Mouse (Mus musculus) yolk sac, embryonic 10.5 days (tissue): ENCODE data around the gene C1galt1c1.

Experiments
- DNase-seq: peaks from one replicate; pipeline ENCODE4 v3.0.0-alpha.2; 2017; ENCODE audit warnings: low spot score

The C1galt1c1 gene

DNA sequence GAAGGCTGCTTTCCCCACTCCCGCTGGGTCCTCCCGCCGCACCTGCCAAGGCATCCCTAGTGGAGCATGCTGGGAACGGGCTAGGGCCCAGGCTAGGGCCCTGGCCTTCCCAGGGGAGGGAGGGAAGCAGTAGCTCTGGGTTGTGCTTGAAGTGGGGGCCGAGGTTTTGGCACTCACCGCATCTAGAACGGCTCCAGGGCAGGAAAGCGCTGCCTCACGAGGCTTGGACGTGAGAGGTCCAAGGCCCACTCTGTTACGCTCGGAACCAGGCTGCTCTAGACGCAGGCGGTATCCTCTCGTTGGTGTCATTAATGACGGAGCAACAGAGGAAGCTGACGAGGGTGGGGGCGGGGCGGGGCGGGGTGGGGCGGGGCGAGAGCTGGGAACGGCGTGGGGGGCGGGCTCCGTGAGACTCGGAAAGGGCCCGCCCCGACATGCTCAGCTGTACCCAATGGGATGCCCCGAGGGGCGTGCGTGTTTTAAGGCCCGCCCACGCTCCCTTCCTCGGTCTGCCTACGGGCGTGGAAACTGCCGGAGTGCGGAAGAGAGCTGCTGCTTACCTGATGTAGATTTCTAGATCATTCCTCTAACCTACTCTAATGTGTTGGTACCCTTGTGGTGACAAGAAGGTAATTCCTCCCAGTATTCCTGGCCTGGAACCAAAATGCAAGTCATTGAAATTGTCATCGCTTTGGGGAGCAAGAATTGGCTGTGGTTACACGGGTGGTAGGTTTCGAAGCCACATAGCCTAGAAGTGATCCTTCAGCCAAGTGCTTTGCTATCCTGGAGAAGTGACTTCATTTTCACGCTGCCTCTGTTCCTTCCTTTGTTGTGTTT lies at the start of gene C1galt1c1:
C1galt1c1 (minus strand) TSS at position 287 of the 837 bp plus-strand sequence.
- DNase-seq: peak; percentile 89

DNA sequence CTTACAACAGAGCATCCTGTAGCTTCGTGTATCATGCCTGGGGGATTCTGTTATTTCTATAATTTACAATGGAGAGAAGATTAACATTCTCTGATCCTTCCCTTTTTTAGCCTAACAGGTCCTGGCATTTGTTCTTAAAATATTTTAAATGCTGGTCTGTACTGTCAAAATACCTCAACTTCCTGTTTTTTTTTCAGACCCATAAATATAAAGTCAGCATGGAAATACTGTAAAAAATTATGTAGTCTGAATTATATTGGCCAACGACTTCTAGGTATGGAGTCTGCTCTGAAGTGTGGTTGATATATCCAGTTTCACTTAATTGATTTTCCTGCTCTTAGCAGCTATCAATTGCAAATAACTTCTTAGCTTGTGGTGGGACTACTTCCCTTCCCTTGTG lies 47.1 kb upstream of the C1galt1c1 start:
- DNase-seq: no peak

DNA sequence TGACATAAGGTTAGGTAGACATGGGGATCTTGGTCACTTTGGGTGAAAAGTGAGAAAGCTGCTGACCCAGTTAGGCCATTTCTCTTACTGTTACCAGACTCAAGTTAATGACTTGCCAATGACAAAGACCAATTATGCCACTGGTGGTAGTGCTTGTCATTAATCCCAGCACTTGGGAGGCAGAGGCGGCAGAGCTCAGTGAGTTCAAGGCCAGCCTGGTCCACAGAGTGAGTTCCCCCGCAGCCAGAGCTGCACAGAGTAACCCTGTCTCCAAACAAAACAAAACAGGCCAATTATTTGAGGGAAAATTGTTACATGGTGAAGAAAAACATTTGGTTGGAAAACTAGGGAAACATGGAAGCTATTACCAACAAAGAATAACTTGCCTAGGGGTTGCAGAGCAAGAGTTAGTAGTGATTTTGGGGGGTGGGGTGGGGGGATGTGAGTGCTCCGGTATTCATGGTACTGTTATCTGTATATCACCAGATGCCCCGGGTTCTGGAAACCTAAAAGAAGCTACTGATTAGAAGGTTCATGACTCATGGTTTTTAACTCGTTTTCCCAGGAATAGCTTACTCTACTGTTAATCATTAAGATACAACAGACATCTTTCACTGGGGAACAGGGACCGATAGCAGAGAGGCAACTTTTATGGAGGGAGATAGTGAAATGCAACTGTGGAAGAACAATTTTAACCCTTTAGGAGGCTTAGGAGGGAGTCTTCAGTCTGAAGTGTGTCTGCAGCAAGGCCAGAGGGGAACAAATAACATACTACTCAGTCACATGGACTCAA lies 34.4 kb upstream of the C1galt1c1 start:
- peak; percentile 39 for DNase-seq

DNA sequence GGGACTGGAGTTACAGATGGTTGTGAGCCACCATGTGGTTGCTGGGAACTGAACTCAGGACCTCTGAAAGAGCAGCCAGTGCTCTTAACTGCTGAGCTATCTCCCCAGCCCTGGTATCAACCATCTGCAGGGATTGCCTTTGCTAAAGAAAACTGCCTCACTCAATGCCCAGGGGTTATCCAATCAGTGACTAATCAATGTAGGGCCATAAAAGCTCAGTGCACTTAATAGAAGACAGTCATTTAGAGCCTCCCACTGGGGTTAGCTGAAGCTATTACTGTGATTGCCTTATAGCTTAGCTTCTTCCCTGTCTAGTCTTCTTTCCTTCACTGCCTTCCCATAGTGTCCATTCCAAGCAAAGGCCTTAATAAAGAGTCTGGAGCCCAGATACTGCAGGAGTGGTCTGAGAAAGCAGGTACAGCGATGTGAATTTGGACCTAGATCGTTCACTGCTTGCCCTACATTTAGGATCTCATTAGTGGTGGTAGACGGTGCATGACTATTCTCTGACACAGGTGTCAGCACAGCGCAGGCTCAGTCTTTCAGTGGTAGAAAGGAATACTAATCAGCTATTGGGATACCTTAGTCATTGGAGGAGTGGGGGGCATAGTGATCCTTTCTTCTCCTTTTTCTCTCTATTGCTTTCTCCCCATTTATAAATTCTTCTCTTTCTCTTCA lies 21.5 kb upstream of the C1galt1c1 start:
- DNase-seq: no peak

DNA sequence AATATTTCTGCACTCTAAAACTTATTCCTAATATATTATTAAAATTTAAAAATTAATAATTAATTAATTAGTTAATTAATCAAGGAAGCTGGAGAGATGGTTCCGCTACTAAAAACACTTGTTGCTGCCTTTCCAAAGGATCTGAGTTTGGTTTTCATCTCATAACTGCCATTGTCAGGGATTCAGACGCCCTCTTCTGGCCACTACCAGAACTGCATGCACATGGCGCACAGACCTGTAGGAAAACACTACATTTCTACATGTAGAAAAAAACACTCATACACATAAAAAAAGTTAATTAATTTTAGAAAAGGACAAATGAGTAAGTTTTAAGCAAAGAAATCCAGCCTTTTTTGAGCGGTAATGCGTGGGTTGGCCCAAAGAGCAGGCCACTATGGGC lies 19.8 kb upstream of the C1galt1c1 start:
- no peak for DNase-seq

DNA sequence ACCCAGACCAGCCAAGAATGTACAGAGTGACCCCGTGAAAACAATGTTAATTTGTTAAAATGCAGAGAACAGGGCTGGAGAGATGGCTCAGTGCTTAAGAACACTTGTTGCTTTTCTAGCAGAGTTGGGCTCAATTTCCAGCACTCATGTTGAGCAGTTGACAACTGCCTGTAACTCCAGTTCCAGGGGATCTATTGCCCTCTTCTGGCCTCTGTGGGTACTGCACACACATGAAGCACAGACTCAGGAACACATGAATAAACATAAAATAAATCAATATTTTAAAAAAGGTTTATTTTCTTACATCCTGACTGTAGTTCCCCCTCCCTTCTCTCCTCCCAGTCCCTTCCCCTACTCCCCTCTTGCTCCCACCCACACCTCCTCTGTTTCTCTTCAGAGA lies 18.3 kb upstream of the C1galt1c1 start:
- DNase-seq: no peak

DNA sequence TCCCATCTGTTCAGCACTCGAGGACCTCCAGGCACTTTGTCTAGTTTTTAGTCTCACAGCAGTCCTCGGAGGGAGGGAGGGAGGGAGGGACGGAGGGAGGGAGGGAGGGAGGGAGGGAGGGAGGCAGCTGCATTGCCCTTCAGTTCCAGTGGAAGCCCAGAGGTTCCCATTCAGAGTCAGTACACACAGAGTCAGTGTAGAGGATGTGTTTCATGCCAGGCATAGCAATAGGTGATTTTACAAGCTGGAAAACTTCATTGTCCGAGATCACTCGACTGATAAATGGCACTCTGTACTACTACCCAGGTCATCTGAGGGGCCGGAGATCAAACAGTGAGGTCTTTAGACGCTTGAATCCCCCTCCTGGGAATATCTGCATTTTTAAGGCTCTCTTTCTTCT lies 16.3 kb upstream of the C1galt1c1 start:
- DNase-seq: no peak

DNA sequence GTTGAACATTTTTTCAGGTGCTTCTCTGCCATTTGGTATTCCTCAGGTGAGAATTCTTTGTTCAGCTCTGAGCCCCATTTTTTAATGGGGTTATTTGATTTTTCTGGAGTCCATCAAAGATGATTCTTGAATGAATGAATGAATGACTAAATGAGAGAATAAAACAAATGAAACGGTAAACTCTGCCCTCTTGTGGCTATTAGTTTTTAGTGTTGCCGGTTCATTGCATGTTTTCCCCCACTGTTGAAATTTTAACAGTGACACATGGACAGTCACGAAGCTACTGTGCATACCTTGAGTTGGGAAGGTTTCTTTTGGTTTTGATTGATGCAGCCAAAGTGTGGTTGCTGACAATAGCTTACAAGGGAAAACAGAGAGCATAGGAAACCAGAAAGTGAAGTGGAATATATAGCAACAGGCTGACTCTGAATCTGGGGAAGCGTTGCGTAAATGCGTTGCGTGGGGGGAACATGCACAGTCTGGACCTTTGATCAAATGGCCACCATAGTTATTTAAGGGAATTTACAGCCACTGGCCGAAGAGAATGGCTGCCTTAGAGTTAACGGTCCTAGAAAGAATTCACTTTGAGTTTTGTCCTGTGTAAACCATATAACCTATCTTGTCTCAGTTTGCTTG lies 15.6 kb upstream of the C1galt1c1 start:
- no peak for DNase-seq

DNA sequence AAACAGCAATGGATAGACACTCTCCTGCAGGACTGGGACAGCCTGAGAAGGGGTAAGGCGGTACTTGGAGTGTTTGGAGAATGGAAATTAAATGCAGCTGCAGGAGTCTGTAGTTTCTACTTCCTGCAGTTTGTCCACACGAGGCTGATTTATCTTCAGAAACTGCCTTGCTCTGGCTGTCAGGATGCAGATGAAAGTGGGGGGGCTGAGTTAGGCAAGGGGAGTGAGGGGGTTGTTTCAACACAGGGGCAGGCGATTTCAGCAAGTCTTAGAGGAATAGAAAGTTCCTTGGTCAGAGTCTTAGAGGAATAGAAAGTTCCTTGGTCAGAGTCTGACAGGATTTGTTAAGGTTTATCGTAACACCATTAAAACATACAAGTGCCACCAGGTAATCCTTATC lies 7.3 kb upstream of the C1galt1c1 start:
- no peak for DNase-seq

DNA sequence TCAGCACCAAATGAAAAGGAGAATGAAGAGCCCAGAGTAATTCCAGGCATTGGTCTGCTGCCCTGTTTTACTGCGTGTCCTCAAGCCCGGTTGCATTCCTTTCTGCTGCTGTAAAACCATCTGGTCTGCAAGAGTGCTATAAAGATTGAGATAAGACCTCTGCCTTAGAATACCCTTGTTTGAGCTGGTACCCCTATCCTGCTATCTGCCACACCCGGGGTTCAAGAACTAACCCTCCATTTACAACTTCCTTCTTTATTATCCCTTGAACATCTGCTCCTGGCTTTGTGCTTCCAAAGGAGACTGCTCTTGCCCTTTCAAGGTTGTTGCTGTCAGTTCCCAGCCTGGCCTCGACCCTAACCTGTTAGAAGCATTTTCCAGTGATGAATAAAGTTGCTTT lies 6.5 kb upstream of the C1galt1c1 start:
- DNase-seq: no peak

DNA sequence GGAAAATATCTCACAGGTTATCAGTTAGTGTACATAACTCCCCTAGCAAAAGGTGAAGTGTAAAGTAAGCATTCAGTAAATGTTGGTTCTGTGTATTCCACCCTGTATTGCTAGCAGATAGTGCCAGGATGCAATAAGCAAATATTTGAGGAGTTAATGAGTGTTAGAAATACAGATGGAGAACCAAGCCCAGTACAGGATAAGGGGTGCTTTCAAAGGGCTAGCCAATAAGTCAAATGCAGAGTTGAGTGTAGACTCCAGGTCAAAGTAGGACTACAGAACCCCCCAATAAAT lies 698 bp upstream of the C1galt1c1 start:
- DNase-seq: no peak

DNA sequence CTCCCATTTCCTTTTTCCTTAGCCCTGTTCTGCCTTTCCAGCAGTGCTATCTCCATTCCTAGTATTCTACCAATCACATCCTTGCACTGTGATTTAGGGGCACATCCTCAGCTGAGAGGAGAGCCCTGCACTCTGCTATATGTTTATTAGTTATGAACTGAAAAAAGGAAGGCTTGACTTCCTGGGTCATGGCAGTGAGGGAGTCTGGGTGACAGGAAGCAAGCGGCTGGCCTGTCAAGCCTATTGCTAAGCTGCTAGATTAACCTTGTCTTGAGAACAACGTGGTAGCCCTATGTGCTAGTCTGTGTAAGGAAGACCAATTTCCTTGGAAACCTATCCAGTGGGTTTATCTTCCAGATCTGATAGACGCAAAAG lies 33.9 kb downstream of the C1galt1c1 start:
- DNase-seq: peak; percentile 28

DNA sequence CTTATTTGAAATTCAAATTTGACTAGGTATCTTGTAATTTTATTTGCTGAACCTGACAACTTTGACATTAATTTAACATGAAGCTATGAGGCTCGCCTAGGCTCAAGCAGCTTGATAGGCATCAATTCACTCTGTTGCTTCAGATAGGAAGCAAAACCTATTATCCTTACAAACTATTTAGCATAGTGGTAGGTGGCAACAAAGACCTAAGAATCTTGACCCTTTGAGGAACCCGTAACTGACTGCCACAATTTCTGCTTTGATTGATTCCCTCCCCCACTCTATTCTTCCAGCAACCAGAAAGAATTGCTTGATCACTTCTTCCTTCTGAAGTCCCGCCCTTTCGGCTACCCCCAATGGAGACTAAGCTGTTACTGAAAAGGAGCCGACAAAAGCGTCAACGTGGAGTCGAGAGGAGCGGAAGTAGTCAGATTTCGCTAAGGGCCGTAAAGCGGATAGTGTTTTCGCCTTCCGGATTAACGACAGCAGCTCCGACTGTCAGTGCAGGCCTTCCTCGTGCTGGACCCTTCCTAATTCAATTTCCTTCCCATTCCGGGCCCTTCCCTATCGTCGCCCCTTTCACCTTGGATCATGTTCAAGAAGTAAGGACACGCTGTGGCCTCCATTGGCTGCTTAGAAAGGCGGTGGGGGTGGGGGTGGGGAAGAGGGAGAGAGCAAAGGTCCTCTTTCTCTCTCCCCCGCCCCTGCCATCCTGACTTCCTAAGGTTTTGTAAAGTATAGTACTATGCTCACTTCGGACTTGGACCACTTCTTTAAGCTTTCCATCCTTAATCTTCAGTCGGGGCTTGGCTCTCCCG lies 34.5 kb downstream of the C1galt1c1 start, which contains the start of gene Mcts1:
Mcts1 (plus strand) TSS at position 402 of the 818 bp plus-strand sequence.
- peak; percentile 81 for DNase-seq

DNA sequence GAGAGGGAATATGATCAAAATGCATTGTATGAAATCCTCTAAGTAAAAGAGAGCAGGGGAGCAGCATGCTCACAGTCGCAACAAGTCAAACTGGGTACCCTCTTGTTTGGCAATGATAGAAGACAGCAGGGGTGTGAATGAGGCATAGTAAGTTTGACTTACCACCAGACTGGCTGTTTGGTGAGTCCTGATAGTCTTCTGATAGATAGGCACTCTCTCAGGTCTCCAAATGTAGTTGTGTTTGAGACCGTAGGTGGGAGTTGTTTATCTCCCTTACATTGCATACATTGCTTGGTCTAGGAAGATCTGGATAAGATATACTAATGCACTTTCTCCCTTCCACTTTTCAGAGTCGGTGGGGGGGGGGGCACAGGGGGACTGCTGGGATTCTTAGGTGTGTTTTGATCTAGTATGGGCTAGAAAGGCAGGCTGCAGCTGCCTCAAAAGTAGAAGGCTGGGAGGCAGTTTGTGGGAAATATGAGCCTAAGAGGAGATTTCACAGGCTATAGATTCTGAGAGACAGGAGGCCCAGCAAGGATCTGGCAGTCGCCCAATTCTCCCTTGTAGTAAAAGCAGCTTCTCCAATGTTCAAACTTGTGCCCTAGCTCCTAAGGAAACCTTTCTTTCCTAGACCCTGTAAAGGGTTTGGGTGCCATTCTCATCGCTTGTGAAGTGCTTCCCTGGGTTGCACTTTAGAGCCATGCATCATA lies 41.6 kb downstream of the C1galt1c1 start:
- no peak for DNase-seq

DNA sequence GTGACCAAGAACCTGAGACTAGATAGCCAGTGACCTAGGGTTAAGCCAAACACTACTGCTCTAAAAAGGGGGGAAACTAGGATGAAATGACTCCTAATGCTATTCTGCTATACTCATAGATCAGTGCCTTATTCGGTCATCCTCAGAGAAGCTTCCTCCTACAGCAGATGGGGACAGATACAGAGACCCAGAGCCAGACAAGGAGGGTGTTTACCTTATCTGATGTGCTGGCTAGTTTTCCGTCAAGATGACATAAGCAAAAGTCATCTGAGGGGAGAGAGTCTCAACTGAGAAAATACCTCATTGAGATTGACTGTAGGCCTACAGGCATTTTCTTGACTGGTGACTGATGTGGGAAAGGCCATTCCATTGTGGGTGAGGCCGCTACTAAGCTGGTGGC lies 43.1 kb downstream of the C1galt1c1 start:
- no peak for DNase-seq

DNA sequence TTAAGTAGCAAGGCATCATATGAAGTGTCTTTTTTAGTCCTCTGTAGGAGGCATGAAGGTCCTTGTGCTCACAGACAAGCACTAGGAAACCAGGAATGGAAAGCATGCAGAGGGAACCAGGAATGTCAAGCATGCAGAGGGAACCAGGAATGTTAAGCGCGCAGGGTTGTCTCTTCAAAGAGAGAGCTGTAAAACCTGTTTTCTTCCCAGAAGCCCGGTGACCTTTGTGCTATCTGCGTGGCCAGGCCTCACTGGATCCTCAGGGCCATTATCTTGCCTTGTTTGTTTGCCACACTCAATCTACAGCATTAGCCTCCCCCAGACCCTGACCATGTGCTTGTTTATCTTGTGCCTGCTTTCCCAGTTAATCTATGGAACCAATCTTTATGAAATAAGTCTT lies 45.1 kb downstream of the C1galt1c1 start:
- peak; percentile 74 for DNase-seq

DNA sequence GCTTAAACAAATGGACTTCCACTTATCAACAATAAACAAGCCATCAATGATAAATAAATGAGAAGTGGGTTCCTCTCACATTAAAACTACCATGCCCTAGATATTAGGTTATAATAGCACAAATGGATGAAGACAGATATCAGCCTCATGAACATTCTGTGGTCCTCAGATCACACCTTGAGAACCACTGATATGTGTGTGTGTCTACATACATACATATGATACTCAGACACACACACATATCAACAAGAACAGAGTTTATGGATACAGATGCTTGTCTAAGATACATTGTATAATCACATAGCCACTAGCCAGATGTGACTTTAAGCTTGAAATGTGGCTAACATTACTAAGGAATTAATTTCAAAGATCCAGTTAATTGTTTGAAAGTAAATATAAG lies 51.6 kb downstream of the C1galt1c1 start:
- DNase-seq: no peak

DNA sequence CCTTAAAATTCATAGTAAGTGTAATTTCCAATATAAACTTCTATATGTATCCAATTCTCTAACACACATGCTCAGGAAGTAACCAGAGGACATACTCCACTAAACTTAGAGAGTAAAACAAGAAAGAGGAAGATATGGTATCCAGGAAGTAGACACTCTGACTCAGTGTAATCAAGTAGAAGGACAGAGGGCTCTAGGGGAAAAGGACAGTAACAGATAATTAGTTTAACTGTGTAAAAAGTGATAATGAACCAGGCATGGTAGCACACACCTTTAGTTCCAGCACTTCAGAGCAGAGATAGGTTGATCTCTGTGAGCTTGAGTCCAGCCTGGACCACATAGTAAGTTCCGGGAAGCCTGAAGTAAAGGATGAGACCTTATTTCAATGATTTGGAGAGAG lies 53.7 kb downstream of the C1galt1c1 start:
- DNase-seq: no peak
